Mouse (Mus musculus) induced T-regulatory cell, adult 2 months (primary cell): ENCODE measurements at regions not wholly inside any gene's neighbourhood (a gene's known extent, or its start where the extent isn't known, plus 50 kb on each side); places are given as distances from the start of the nearest gene placed in this dataset.

Source experiments
- DNase-seq: peaks from one replicate; pipeline ENCODE4 v3.0.0-alpha.2; 2012; ENCODE audit warnings: low read depth

DNA sequence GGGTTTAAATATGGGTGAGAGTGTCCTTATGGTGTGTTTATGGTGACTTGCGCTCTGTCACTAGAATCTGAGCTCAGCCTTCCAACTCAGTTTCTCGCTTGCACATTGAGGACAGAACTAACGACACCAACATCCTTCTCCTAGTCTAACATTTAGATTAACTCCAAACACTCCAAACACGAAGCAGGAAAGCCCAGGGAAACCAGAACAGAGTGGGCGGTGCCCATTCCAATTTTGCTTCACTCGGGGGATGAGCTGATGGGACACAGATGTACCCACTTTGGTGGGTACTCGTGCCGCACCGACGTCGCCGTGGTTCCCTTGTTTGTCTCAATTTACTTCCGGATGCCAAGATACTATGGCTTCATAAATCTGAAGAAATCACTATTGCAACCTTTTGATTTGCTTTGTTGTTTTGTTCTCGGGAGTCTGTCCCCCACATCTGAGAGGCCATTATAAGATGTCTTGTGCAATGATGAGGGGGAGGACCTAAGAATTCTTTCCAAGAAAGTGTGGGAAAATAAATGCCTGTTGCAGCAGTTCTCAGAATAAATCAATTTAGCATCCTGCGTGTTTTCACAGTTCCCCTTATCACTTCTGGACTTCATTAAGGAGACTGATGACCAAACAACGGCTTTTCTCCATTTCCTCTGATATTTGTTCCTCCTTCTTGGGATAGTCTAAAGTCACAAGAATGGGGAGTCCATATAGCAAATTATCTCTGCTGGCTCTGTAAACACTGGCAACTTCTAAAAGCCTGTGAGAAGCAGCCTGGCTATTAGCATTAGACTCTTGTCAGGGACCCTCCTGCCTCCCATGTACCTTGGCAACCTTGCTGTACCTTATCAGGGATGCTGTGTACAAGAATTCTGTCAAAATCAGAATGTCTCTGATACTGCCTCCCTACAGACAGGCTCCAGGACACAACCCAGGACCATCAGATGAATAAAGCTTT, 96.2 kb upstream of the Klf9 start:
- no peak for DNase-seq

DNA sequence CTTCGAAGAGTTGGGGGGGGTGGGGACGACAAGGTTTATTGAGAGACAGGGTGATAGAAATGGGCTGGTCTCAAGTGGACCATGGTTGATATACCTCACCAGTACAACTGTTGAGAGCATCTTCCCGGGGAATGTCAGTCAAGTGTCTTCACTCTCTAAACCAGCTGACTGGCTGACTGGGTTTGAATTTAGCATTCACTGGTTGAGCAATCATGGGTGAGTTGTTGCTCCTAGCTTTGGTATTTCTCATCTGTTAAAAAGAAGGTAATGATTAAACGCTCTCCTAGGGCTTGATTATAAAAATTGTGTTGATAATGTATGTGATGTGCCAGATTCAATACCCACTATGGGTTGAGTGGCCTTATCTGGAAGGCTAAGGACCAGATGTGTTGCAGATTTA, 89.6 kb upstream of the Klf9 start:
- DNase-seq: no peak

DNA sequence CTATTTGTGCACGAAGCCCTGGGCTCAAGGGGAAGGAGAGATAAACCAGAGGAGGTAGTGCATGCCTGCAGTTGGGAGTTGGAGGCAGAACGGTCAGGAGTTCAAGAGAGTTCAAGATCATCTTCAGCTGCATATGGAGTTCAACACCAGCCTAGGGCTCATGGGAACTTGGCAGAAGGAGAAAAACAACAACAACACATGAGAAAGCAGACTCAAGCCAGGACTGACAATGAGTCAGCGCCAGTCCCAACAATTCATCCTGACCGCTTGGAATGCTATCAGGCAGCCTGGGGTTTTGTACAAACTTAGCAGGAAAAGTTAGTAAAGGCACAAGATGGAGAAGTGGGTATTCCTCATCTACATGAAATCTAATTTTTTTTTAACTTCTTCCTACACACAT, 86.6 kb upstream of the Klf9 start:
- no peak for DNase-seq

DNA sequence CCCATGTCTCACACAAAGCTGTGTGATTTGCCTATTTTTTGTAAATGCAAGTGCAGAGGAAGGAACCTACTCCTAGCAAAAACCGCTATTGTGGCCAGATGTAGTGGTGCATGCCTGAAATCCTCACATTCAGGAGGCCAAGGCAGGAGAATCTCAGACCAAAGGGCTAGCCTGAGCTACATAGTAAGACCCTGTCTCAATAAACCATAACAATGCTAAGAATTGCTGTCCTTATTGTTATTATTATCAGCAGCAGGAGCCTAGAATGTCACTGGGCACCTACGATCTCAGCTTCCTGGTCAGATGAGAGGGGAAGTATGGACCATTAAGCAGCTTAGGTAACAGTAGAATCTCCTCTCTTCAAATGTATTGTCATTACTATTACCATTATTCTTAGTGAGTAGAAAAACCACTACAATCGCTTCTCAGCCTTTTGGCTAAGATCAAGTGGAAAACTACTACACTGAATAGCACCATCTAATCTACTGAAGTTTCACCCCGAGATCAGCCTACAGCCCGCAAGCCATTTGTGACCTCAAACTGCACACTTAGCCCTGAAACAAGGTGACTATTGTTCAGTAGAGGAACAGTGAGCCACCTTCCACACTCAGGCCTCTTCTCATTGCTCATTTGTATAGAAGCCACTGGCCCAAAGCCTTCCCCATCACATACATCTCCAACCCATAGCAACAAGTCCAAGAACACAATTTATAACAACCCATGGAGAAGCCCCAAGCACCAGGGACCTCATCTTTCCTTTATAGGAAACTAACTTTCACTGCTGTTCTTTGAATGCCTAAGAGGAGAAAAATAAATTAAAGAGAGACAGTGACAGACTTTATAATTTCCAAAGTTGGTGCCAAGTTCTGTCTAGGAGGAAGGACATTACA, 84.9 kb upstream of the Klf9 start:
- DNase-seq: no peak

DNA sequence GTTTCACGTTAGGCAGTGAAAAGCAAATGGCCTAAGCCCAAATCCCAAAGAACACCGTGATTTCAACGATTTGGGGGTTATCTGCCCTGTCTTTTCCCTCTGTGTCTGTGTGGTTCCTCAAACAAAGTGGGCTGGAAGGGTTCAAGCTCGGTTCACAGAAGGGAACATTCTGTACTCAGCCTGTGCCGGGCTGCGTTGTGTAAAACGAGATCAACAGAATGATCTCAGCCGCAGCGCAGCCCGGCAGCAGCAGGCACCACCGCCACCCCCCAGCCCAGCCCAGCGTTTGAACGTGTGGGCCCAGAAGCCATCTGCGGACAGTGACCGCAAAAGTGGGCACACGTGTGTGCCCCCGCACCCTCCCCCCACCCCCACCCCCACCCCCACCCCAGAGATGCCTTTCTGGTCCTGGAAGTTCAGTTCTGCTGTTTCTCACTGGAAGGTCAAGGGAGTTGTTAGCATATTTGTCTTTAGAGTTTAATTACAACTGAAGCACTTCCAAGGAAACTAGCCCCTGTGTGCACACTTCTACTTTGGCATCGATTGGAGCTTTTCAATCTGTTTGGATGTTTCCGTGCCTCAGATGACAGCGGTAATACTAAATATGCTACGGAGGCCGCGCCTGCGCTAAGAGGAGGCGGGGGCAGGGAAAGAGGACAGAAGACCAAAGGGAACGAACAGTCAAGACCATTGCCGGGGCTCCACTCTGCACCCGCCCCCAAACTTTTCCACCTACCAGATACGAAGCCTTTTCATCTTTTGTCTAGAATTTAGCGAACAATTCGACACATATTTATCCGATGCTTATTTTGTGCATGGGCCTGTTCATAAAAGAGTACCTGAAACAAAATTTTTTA, 83.9 kb upstream of the Klf9 start:
- peak; percentile 12 for DNase-seq

DNA sequence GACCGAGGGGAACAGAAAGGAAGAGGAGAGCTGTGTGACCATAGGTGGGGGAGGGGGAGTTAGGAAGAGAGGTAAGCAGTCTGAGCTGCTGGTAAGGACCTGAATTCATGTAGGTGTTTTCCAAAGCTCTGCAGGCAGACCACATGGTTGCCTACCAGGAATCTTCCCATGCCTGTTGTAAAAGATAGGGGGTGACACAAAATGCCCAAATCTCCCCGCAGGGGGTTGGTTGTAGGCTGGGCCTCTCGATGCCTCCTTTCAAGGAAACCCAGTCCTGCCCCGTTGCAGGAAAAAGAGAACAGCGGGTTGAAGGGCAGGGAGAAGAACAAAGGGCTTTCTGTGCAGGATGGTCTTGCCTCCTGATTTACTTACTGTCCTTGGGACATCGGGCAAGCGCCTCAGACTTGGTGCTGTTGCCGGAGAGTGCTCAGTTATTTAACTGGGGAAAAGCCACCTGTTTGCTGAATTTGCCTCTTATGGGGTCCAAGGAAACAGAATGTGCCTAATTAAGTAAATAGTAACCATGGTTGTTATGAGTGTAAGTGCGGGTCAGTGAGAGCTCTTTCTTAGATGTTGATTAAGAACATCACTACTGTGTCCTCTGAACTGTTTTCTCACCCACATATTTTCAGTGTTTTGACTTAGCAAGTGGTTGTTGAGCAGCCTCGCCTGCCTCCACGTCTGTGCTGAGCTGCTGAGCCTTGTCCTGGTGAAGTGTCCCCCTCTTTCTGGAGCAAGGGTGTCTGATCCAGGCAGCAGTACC, 83.1 kb upstream of the Klf9 start:
- DNase-seq: no peak

DNA sequence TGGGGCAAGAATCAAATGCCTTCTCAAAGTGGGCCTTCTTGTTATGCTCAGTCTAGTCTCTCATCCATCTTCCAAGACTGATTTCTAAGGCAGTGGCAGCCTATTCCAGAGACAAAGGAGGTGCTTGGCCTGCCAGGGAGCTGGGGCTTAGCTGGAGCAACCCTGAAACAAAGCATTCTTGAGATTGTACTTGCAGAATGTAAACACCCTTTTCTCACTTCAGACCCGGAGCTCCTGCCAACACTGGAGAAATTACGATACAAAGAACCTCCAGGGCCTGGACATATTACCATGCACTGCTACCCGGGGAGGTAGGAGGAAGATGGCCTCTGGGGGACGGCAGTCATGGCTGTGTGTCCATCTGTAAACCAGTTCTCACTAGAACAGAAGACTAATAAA, 82.5 kb upstream of the Klf9 start:
- DNase-seq: no peak

DNA sequence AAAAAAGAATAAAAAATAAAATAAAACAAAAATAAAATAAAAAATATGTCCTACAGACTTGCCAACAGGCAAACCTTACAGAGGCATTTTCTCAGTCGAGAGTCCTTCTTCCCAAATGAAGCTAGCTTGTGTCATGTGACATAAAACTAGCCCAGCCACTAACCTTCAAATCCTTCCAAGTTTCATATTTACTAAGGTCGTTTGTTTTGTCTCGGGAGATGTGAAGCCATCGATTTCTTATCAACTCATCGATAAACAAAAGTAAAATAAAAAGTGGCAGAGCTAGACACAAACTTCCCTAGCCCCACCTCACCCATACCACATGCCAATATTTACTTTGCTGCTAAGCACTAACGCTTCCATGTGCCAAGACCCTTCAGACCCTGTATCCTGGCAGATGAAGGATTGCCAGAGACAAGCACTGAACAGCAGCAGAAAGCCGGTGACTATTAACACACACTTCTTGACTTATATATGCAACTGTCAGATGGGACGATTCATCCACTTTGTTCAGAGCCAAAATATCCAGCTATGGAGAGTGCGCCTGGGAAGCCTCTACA, 79.9 kb upstream of the Klf9 start:
- DNase-seq: no peak

DNA sequence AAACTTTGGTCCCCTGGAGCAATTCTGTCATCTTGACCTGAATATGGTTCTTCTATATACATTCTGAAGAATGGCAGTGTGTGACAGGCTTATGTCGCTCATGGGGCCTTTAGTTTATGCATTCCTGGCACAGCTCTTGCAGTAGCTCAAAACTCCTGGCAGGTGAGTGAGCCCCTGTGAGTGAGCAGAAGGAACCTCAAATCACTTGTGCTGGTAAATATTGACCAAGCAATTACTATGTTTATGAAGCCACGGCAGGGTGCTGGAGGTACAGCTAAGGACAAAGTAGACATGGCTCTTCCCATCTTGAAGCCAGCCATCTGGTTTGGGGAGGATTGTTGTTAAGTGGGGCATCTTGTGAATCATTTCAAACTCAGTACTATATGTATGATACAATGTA, 79.1 kb upstream of the Klf9 start:
- DNase-seq: no peak

DNA sequence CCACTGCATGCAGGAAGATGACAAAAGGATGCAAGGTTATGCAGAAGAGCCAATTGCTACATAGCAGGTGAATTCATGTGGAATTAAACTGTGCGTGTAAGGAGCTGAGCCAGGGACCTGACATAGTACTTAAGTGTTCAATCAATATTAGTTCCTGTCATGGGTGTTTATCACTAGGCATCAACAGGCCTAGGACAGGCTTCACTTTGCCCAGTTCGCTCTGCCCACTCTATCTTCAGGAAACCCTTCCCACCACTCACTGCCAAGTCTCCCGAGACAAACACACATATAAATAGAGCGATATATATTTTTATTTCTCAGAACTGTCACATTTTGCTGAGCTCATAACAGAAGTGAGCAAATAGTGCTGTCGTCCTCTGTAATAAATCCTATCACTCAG, 78.2 kb upstream of the Klf9 start:
- DNase-seq: no peak

DNA sequence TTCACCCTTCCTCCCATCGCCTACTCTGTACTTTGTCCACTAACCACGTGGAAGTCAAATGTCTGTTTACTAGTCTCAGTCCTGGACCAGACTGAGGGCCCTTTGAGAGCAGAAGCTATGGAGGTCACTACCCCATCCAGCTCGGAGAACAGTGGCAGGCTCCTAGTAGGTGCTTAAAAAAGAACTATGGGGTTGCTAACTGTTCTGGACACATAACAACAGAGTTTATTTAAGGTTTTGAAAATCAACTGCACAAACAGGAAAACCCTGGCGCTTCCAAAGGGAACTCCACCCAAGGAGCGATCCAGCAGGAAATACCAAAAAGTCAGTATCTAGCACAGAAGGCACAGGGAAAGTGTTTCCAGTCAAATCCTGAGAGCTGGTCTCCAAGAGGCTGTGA, 75.5 kb upstream of the Klf9 start:
- DNase-seq: no peak

DNA sequence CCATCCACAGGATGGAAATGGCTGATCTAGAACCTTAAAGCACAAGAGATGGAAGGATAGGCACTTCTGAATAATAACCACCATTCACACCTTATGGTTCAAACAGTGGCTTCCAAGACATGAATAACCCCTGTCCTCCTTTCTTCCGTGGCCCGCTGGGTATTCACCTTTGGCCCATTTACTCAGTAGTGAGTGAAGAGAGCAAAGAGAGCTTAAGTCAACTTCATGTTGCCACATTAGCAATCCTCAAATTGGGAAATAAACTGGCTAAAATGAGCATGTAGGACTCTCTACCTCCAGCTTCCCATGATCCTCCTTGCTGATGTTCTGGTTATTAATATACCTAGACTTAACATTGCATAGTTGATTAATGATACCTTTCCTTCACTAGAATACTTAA, 74.3 kb upstream of the Klf9 start:
- no peak for DNase-seq

DNA sequence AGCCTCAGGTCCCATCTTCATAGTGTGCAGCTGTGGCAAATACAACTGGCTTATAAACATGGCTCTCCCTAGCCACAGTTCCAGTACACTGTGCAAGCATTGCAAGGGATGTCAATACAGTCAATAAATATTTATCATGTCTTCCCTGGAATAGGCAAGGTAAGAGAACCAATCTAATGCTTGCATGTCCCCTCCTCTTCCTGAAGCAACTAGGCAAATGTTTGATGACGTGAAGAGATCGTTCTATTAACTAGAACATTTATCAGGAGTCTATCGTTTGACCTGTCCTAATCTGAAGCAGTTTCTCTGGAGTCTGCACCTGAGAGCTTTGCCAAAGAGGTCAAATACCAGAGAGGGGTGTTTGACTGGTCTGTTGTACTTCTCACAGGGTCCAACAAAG, 72.4 kb upstream of the Klf9 start:
- DNase-seq: no peak

DNA sequence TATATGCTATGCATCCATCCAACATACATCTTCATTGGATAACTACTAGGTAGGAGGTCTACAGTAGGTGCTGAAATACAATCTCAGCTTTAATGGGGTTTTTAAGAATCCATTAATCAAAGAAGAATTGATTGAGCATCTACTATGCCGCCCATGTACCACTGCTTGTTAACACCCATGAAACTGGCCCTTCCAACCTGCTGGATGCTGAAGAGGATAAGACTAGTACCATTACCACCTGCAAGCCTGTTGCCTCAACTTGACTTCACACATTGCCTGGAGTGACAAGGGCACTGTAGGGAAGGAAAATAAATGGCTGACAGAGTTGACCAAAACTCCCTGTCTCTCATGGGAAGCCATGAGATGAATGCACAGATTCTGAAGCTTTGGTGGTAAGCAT, 71.4 kb upstream of the Klf9 start:
- no peak for DNase-seq

DNA sequence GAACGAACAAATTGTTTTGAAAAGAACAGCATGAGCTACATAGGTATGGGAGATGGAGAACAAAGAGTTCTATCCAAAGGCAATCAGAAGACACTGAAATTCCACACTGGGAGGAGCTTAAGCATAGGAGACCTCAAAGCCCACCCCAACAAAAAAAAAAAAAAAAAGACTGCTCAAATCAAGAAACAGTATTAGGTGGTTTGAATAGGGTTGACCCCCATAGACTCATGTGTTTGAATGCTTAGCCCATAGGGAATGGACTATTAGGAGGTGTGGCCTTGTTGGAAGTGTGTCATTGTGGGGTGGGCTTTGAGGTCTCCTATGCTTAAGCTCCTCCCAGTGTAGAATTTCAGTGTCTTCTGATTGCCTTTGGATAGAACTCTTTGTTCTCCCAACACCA, 70.0 kb upstream of the Klf9 start:
- no peak for DNase-seq

DNA sequence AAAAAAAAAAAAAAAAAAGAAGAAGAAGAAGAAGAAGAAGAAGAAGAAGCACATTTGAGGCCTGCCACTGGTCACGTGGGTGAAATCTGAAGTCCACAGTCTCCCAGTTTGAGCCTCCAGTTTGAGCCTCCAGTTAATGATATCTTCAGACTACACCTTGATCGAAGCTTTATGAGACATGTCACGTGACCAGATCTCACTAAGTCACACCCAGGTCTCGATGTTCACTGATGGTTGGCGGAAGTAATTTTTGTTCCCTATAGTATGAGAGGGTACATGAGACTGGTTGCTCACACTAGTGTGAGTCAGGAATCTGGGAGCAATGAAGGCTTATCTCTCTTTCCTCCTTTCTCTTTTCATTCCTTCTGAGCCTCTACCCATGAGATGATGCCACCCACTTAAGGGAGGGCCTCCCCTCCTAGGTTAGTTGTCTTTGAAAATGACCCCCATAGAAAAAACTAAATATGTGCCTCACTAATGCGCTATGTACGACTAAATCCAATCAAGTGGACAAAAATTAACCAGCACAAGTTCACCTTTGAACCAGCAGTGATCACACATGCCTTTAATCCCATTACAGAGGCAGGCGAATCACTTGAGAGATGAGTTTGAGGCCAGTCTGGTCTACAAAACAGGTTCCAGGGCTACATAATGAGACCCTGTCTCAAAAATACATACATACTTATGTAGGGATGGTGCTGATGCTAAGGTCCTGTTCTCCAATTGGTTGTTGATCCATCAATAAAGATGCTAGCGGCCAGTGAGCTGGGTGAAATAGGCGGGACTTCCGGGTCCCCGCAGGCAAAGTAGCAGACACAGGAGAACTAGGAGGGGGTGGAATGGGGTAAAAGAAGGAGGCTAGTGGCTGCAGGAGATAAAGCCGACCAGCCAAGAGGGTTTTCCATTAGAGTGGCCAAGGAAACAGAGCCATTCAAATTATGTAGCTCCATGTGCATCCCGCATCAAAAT, 66.1 kb upstream of the Klf9 start:
- DNase-seq: no peak

DNA sequence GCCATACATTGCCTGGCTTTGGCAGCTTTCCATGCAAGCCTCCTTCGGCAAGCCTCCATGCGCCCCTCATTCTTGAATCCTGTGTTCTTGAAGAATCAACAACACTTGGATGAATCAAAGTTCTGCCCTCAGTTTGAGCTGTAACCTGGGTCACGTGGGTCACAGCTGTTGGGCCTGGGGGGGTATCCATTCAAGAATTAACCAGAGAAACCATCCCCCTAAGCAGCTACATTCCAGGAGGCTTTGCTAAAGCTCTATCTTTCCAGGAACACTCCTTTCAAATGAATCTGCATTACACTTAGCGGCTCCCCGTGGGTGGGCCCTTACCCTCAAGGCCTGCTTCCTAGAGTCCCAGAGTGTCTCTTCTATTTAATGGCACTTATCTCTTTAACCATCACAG, 65.2 kb upstream of the Klf9 start:
- no peak for DNase-seq

DNA sequence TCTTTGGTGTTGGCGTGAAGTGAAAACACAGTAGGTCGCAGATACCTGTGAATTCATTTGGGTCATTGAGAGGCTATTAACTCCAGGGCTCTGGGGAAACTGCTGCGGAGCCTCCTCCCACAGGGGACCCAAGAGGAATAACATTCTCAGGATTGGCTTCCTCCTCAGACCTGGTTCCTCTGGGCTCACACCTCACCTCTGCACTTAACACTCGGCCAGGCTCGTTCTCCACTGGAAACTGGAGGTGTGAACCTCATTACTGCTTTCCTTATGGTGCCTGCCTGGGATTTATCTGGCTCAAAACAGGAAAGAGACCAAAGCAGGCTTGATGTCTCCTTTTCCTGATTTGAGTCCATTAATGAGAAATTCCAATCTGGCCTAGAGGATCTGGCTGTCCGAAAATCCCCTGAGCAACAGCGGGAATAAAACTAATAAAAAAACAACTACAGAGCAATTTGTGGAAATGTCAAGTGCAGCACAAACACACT, 55.8 kb upstream of the Klf9 start:
- no peak for DNase-seq

DNA sequence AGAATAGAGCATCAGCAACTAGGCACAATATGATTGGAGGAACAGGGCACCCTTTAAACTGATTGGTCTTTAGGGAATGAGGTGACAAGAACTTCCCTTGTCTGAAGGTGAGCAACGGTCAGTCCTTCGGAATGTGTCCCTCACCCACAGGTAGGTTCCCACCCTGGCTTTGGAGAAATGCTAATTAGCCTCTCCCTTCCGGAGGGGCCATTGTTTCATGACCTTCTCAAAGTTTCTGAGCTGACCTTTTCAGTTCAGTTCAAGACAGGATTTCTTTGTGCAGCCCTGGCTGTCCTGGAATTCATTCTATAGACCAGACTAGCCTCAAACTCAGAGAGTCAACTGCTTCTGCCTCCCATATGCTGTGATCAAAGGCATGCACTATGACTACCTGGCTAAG, 53.5 kb upstream of the Klf9 start:
- DNase-seq: no peak

DNA sequence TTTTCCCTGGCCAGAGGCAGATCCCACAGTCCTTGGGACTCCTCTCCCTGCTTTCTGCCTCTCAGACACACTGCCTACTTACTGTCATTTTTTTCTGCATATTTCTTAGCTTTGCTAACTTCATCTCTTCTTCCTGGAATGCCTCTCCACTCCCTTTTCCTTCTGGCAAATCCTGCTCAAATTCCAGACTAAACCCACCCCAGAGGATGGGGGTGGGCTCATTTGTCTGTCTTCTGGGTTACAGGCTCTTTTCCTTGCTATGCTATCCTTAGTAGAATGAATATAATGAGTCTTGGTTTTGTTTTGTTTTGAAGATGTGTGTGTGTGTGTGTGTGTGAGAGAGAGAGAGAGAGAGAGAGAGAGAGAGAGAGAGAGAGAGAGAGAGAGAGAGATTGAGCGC, 51.9 kb upstream of the Klf9 start:
- no peak for DNase-seq
